Mouse (Mus musculus) urinary bladder, postnatal 4 days (tissue): ENCODE data around the gene Gcsam.

Experiments used
- DNase-seq, 2 experiments: peaks; one replicate each; pipeline ENCODE4 v3.0.0; 2021 to 2022; ENCODE audit warnings: low spot score in 2 of 2

The Gcsam gene

GRCm38 (mm10) chr16:45610267-45610666 lies at the start of gene Gcsam:
TSS of gene Gcsam (plus strand) at chr16:45610380.
- DNase-seq: no peak

DNA sequence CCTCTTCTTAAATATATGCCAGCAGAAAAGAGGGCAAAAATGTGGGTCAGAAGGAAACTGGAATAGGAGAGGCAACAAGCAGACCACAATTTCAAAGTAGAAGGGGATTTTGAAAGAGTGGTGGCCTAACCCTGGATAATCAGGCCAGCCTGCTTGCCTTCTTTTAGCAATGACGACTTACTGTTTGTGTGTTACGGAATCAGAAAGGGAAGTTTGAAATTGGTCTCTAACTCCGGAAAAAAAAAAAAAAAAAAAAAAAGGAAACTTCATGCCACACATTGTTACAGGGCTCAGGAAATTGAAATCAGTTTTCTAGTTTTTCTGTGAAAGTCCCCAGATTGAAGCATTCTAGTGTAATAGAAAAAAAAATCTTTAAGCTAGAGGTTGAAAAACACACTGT lies 48.4 kb upstream of the Gcsam start:
- no peak for DNase-seq

- no peak for DNase-seq
Measured at GRCm38 (mm10) chr16:45572307-45572706, 37.9 kb upstream of the Gcsam start.

DNA sequence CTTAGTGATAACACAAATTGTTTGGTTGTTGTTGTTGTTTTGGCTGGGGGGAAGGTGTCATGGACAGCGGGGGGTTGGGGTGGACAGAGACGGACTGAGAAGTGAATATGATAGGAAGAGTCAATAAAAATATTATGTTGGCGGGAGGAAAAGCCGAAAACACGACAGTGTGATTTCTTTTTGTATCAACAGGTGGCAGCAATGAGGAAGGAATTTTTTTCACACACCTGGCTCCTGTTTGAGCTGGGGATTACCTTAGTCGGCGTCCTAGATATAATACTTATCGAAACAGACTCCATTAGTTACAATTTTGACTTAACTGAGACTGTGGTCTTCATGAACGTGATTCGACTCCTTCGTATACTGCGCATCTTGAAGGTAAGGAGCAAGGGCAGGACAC lies 30.3 kb upstream of the Gcsam start:
- no peak for DNase-seq

DNA sequence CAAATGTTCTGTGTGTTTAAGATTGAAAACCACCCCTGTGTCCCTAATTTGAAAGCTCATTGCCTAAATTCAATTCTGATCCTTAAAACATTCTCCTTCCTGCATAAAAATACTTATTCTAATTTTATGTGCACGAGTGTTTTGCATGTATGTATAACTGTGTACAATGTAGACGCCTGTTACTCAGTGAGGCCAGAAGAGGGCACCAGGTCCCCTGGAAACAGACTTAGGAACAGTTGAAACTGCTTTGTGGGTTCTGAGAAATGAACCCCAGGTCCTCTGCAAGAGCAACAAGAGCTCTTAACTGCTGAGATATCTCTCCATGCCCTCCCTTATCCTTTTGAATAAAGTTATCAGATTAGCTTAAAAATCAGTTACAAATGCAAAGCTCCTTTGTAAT lies 27.7 kb upstream of the Gcsam start:
- no peak for DNase-seq

GRCm38 (mm10) chr16:45593656-45594055 lies 16.5 kb upstream of the Gcsam start:
- DNase-seq: no peak

DNA sequence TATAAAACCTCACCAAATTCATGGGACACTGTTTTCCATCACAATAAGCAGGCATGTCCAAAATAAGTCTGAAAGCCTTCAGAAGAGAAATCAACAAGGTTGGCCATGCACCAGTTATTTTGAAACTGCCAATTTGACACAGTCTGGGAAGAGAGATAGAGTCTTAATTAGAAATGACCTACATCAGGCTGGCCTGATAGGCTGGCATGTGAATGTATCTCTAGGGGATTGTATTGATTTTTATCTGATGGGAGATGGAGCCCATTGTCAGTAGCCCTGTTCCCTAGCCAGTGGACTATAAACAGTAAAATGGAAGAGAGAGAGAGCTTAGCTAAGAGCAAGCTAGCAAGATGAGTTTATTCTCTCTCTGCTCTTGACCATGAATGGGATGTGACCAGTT lies 14.7 kb upstream of the Gcsam start:
- no peak for DNase-seq

DNA sequence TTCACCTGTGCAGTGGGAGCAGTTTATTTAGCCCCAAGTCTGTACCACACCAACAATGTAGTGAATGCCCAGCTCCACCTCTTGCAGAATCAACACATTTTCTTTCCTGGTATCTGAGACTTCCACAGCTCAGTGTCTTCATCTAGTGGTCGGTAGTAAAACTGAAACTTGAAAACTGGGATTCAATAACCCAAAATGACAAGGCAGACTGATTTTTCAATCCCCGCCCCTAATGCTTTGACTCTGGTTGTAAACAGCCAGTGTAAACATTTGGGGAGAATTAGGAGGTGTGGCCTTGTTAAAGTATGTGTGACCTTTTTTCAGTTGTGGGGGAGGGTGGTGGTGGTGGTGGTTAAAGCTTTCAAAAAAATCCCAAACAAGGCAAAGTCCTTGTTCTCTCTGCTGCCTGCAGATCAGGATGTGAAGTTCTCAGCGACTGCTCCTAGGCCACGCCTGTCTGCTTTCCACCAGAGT lies 1.7 kb upstream of the Gcsam start:
- DNase-seq: no peak

DNA sequence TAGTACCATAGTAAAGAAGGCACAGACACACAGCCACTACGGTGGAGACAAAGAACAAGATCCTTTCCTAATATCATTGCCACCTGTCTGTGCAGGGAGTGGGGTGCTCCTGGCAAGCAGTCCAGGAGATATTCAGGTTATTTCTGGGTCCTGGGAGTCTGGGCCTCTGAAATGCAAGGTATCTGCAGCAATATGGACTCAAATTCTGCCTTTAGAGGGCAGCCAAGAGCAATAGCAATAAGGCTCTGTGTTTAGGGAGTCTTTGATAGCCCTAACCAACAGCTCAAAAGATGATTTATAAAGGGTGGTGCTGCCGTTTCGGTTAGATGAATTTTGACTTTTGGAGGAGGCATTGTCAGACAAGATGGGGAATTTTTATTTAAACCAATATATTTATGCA lies 880 bp upstream of the Gcsam start:
- DNase-seq: no peak

GRCm38 (mm10) chr16:45613247-45613646 lies 3.1 kb downstream of the Gcsam start:
- no peak for DNase-seq

- no peak for DNase-seq
Measured at GRCm38 (mm10) chr16:45615944-45616343, 5.8 kb downstream of the Gcsam start.

DNA sequence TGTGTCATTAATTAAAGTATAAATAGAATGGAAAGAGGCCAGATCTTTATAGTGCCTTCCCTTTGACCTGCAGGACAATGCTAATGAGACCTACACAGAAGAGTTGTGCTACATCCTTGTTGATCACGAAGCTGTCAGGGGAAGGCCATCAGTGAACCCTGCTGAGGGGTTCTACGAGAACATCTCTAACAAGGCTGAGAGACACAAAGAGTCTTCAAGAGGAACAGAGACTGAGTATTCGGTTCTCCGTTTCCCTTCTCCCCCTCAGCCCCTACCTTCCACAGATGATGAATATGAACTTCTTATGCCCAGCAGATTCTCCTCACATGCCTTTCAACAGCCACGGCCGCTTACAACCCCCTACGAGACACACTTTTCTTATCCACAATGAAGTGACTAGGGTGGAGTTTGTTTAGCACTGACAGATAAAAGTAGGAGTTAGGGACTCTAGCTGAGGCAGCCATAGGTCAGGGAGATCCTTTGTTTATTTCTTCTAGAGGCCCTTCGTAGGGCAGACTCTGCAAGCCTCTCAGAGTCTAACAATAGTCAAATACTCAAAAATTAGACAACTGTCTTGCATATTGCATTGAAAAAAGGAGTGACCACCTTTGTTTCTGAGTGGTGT lies 9.7 kb downstream of the Gcsam start:
- no peak for DNase-seq

GRCm38 (mm10) chr16:45623230-45623629 lies 13.1 kb downstream of the Gcsam start:
- DNase-seq: no peak

DNA sequence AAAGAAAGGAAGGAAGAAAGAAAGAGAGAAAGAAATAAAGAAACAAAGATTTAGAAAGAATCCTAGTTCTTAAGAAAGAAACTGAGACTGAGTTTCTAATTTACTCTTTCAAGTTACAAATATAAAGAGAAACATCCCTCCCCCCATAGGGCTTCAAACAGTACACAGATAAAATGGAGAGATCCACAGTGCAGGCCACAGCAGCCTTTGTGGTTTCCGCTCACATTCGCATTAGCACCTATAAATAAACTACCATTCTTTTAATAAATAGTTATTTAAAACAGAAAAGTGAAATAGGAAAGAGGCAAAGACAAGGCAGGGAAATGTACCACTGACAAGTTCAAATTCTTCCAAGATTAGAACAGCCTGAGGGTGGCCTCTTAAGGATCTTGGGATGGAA lies 14.6 kb downstream of the Gcsam start:
- DNase-seq: no peak

GRCm38 (mm10) chr16:45625342-45625741 lies 15.2 kb downstream of the Gcsam start:
- no peak for DNase-seq

GRCm38 (mm10) chr16:45629497-45630105 lies 19.4 kb downstream of the Gcsam start:
- DNase-seq: no peak

- DNase-seq: peak in 1 of 2 experiments; percentile 24
Measured at GRCm38 (mm10) chr16:45630347-45630960, 20.3 kb downstream of the Gcsam start.

- DNase-seq: no peak
Measured at GRCm38 (mm10) chr16:45632420-45632819, 22.2 kb downstream of the Gcsam start.

DNA sequence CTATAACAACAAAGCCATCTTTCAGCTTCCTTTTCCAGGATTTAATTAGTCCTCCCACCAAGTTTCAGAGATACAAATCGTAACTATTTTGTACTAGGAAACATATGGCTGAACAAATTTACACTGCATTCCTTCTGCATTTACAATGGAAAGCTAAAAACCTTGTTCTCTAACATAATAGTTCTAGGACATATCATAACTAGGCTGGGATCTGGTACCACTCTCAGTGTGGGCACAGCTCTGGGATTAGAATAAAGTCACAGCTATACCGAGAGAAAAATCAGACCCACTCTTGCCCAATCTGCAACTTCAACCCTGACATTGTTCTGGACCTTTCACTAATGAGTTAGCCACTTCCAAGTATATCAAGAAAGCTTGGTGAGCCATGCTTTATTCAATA lies 25.6 kb downstream of the Gcsam start:
- DNase-seq: no peak

DNA sequence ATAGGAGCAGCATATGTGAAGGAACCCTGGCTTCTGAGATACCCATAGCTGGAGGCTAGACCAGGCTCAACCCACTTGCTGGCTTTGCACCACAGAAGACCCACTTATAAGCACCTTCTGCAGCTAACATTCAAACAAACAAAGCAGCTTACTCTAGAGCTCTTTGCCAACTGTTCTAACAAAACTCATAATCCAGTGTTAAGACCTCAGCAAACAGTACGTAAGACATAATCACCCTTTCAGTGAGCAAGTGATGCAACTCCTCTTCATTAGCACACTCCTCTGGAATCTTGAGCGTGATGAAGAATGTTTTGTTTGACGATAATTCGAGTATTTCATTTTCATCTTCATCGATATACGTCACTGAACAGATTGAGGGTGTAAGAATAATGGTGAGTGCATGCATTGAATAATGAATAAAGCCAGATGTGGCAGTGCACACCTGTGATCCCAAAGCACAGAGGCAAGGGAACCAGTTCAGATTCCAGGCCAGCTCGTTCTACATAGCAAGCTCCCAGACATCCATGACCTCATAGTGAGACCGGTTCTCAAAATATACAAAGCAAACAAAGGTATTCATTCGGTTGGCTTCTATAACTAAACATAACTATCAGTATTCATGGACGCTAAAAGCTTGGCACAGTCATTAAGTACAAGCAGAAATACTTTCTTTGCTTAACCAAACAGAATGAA lies 30.0 kb downstream of the Gcsam start:
- no peak for DNase-seq

DNA sequence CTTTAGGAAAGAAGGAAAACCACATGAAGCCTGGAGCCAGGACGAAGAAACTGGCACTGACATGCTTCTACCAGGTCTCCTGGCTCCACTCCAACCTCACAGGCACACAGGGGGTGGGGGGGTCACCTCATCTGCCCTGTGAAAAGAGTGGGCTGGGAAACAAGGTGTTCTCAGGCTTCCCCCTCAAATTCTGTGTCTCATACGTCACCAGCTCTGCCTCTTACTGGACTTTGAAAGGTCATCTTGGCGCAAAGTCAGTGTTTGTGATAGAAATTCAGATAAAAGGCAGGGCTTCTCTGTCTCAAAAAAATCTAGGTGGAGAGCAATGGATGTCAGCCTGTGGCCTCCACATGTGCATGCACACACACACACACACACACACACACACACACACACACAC lies 31.1 kb downstream of the Gcsam start:
- DNase-seq: no peak

DNA sequence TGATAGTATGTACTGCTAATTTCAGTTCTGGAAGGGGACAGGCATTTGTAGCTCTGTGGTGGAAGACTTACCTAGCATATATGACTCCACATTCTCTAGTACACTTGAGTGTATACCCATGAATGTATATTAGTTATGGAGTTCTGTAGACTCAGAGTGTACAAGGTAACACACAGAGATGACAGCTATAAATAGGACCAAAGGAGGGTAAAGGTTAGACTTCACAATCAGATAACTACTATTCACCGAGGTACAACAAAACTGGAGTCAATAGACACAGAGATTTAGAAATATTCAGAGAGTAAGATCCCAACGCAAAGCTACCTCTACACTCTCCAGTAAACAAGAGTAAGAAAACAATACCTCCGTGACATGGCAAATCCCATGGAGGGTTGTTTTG lies 33.8 kb downstream of the Gcsam start:
- no peak for DNase-seq

- DNase-seq: no peak
Measured at GRCm38 (mm10) chr16:45644380-45644779, 34.2 kb downstream of the Gcsam start.
